Mouse (Mus musculus): Measurements from ENCODE around the gene Irf7. TPM values are rescaled to one million over a fixed set of nuclear protein-coding genes. Genes with fewer than 3 reads are reported as not detected.
A peak's percentile ranks its signal among the peaks of the same experiment; 100 is the strongest.

Gene Irf7
- 2.8 and 4.7 TPM in 2 replicates for polyA plus RNA-seq (2014; fragmentation: Nextera tagmentation; extraction: Ambion mirVana)

DNA sequence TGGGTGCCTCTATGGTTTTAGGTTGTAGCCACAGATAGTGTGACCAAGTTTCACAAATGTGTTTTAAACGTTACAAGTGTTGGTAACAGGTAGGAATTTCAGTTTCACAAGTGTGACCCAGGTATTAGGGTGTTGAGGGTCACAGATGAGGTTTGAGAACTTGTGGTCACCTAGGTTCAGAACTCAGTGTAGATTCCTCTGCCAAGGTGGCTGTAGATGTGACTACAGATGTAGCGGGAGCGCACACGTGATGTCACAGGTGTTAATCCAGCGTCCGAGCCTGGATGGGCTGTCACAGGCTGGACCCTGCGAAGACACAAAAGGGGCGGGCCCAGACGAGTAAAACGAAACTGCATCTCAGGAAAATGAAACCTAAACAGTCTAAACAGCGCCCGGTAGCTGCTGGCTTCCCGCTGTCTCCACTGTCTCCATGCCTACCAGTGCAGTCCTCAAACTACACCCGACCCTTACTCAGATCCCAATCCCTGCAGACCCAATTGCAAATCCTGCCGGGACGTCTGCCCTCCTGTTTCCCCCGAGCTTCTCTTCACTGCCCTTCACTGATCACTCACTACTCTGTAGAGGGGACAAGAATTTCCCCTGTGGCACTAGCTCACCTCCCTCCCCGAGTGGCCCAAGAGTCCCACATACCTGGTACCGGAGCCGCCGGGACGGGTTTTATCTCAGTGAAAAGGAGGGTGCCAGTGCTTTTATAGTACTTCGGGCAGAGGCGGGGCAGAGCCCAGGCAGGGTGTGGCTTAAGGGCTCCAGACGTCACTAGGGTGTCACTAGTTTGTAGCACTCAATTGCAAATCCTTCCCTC, at the start of gene Irf7:
Irf7 (minus strand) TSS at position 743 of the 823 bp plus-strand sequence.
- Histone ChIP-seq H3K9ac (ENCODE audit: low read length) (peak within 1 kb of the TSS; percentile 78), H3K4me1 (ENCODE audit: control insufficient read depth in 2 of 2, insufficient read depth in 2 of 2, low read length in 2 of 2) (peaks cover 8 to 13% of the 10 kb centered on the region in 2 experiments; a peak in 2 of 4 replicates)

DNA sequence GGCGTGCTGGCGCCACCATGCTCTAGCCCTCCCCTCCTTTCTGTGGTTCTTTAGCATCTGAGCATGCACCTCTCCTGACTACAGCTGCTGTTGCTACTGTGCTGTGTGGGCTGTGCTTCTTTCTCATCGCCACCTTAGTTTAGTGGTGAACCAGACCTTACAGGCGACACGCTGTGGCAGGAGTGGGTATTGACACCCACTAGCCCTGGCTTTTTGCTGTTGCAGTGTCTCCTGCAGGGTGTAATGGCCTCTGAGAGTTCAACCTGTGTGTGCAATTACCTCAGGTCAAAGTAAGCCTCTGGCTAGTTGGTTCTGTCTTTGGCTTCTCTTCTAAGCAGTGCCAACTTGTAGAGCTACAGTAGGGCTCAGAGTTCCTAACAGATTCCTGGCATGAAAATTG, 49.7 kb upstream of the Irf7 start:
- ATAC-seq (ENCODE audit: insufficient number of reproducible peaks, insufficient read depth, low FRiP score, low read depth) = no peak
- Histone ChIP-seq H3K27me3 (ENCODE audit: control insufficient read depth, insufficient read depth, low read length) (no peaks in the 10 kb centered on the region), H3K4me3 (ENCODE audit: control insufficient read depth in 1 of 2, insufficient read depth in 1 of 2, low read depth in 1 of 2, low read length in 2 of 2) (no peak overlapping the region), H3K9ac (ENCODE audit: low read length) (no peak overlapping the region), H3K4me1 (ENCODE audit: control insufficient read depth in 2 of 2, insufficient read depth in 2 of 2, low read length in 2 of 2) (no peaks in the 10 kb centered on the region), H3K4me2 (ENCODE audit: low read length) (no peak overlapping the region), H3K9me3 (ENCODE audit: control insufficient read depth, low read length) (no peaks in the 10 kb centered on the region), H3K27ac (replicated peaks in 1 of 2; ENCODE audit: control insufficient read depth in 1 of 2, insufficient read depth in 1 of 2, low read depth in 2 of 2, low read length in 2 of 2) (no peak overlapping the region), H3K36me3 (ENCODE audit: control insufficient read depth, insufficient read depth, low read length) (peaks cover 100% of the 10 kb centered on the region)
- 76% methylated on average over 5 of the region's 5 CpGs for WGBS

More for the DNA sequence above, at the start of gene Irf7:
- Histone ChIP-seq H3K4me3 (ENCODE audit: control insufficient read depth in 1 of 2, insufficient read depth in 1 of 2, low read depth in 1 of 2, low read length in 2 of 2) (peak within 1 kb of the TSS; percentile 60 to 67), H3K9me3 (ENCODE audit: control insufficient read depth, low read length) (no peaks in the 10 kb centered on the region), H3K36me3 (ENCODE audit: control insufficient read depth, insufficient read depth, low read length) (peaks cover 34% of the 10 kb centered on the region), H3K27ac (replicated peaks in 1 of 2; ENCODE audit: control insufficient read depth in 1 of 2, insufficient read depth in 1 of 2, low read depth in 2 of 2, low read length in 2 of 2) (no peak within 1 kb of the TSS), H3K27me3 (ENCODE audit: control insufficient read depth, insufficient read depth, low read length) (no peaks in the 10 kb centered on the region), H3K4me2 (ENCODE audit: low read length) (peak within 1 kb of the TSS; percentile 91)
- 11% methylated on average over 25 of the region's 25 CpGs for WGBS
- peak; percentile 29; the same call in 1 of the 2 replicates for ATAC-seq (ENCODE audit: insufficient number of reproducible peaks, insufficient read depth, low FRiP score, low read depth)

DNA sequence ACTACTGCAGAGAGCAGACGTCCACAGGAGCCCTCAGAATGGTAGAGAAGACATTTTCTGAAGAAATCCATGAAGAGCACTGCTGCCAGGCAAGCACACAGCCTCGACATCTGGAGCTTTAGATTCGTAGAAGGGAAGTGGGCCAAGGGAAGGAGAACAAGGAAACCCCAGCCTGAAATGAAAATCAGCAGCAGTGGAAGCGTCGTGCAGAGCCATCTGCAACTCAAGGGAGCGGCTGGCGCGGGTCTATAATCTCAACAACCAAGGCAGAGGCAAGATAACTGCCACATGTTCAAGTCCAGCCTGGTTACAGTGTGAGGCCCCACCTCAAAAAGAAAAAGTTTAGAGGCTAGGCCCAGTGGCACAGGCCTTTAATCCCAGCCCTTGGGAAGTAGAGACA, 48.8 kb upstream of the Irf7 start:
- no peaks in the 10 kb centered on the region for H3K4me1 ChIP-seq (ENCODE audit: control insufficient read depth in 2 of 2, insufficient read depth in 2 of 2, low read length in 2 of 2)
- no peak overlapping the region for H3K9ac ChIP-seq (ENCODE audit: low read length)
- H3K9me3 ChIP-seq (ENCODE audit: control insufficient read depth, low read length) = no peaks in the 10 kb centered on the region
- 85% methylated on average over 8 of the region's 8 CpGs for WGBS
- H3K4me2 ChIP-seq (ENCODE audit: low read length) = no peak overlapping the region
- ATAC-seq (ENCODE audit: insufficient number of reproducible peaks, insufficient read depth, low FRiP score, low read depth) = no peak
- H3K36me3 ChIP-seq (ENCODE audit: control insufficient read depth, insufficient read depth, low read length) = peaks cover 100% of the 10 kb centered on the region
- H3K27me3 ChIP-seq (ENCODE audit: control insufficient read depth, insufficient read depth, low read length) = no peaks in the 10 kb centered on the region
- H3K4me3 ChIP-seq (ENCODE audit: control insufficient read depth in 1 of 2, insufficient read depth in 1 of 2, low read depth in 1 of 2, low read length in 2 of 2) = no peak overlapping the region
- H3K27ac ChIP-seq (replicated peaks in 1 of 2; ENCODE audit: control insufficient read depth in 1 of 2, insufficient read depth in 1 of 2, low read depth in 2 of 2, low read length in 2 of 2) = no peak overlapping the region

DNA sequence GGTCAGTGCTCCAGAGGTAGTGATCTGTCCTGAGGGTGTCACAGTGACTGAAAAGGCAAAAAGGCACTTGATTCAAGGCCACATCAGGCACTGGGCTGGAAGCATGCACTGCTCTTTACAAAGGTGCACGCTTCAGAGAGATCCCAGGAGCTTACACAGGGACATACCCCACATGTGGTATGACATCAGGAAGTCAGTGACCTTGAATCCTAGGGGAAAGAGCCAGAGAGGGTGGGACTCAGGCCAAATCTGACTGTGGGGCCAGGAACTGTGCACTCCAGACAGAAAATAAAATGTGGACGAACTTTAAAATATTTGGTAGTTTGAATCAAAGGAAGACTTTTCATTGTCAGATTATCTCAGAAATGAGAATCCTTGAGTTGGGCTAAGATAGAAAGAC, 48.1 kb upstream of the Irf7 start:
- Histone ChIP-seq H3K9me3 (ENCODE audit: control insufficient read depth, low read length) (no peaks in the 10 kb centered on the region), H3K4me1 (ENCODE audit: control insufficient read depth in 2 of 2, insufficient read depth in 2 of 2, low read length in 2 of 2) (no peaks in the 10 kb centered on the region), H3K36me3 (ENCODE audit: control insufficient read depth, insufficient read depth, low read length) (peaks cover 100% of the 10 kb centered on the region), H3K4me2 (ENCODE audit: low read length) (no peak overlapping the region), H3K4me3 (ENCODE audit: control insufficient read depth in 1 of 2, insufficient read depth in 1 of 2, low read depth in 1 of 2, low read length in 2 of 2) (no peak overlapping the region), H3K9ac (ENCODE audit: low read length) (no peak overlapping the region), H3K27ac (replicated peaks in 1 of 2; ENCODE audit: control insufficient read depth in 1 of 2, insufficient read depth in 1 of 2, low read depth in 2 of 2, low read length in 2 of 2) (no peak overlapping the region), H3K27me3 (ENCODE audit: control insufficient read depth, insufficient read depth, low read length) (no peaks in the 10 kb centered on the region)
- no peak for ATAC-seq (ENCODE audit: insufficient number of reproducible peaks, insufficient read depth, low FRiP score, low read depth)
- 88% methylated on average over 2 of the region's 2 CpGs for WGBS

DNA sequence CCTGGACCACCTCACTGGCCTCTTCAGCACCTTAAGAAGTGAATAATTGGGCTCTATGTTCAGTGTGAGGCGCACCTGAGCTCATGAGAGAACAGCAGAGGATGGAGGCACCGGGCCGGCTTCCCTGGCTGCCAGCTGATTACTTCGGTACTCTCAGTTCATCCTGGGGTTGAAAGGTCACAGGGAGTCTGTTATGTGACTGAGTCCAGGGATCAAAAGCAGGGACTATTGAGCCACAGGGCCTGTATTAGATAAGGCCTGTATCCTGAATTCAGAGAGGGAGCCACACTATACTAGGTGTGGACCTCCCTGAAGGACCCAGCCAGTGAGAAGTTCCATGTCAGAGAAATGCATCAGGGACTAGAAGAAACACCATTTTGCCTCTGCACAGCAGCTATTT, 38.3 kb upstream of the Irf7 start:
- no peak overlapping the region for H3K4me3 ChIP-seq (ENCODE audit: control insufficient read depth in 1 of 2, insufficient read depth in 1 of 2, low read depth in 1 of 2, low read length in 2 of 2)
- H3K4me1 ChIP-seq (ENCODE audit: control insufficient read depth in 2 of 2, insufficient read depth in 2 of 2, low read length in 2 of 2) = no peaks in the 10 kb centered on the region
- no peak overlapping the region for H3K27ac ChIP-seq (replicated peaks in 1 of 2; ENCODE audit: control insufficient read depth in 1 of 2, insufficient read depth in 1 of 2, low read depth in 2 of 2, low read length in 2 of 2)
- H3K4me2 ChIP-seq (ENCODE audit: low read length) = no peak overlapping the region
- H3K27me3 ChIP-seq (ENCODE audit: control insufficient read depth, insufficient read depth, low read length) = no peaks in the 10 kb centered on the region
- H3K9me3 ChIP-seq (ENCODE audit: control insufficient read depth, low read length) = no peaks in the 10 kb centered on the region
- H3K36me3 ChIP-seq (ENCODE audit: control insufficient read depth, insufficient read depth, low read length) = peaks cover 97% of the 10 kb centered on the region
- WGBS = 90% methylated on average over 4 of the region's 4 CpGs
- no peak for ATAC-seq (ENCODE audit: insufficient number of reproducible peaks, insufficient read depth, low FRiP score, low read depth)
- H3K9ac ChIP-seq (ENCODE audit: low read length) = no peak overlapping the region

DNA sequence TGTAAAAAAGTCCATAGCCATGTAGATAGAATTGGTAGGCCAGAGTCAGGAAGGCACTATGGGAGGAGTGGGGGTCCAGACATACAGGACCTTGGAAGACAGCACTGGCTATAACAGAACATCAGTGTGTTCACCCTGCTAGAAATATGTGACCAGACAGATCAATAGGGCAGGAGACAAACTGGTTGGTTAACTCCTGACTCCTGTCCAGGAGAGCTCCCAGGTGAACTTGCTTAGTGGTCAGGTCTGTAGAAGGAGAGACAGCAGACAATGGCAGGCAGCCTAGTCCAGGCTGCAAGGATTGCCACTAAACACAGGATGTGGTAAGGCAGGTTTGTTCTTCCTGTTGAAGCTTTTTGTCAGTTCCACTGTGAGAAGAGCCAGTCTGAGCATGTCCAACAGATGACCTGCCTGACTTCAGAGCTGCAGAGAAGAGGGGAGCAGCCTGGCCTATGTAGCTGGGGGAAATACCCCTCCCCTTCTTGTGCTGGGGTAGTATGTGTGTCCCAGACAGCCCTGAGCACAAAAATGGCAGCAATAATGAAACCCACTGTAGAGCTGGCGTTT, 36.5 kb upstream of the Irf7 start:
- Histone ChIP-seq H3K4me2 (ENCODE audit: low read length) (no peak overlapping the region), H3K27ac (replicated peaks in 1 of 2; ENCODE audit: control insufficient read depth in 1 of 2, insufficient read depth in 1 of 2, low read depth in 2 of 2, low read length in 2 of 2) (no peak overlapping the region), H3K9ac (ENCODE audit: low read length) (no peak overlapping the region), H3K4me3 (ENCODE audit: control insufficient read depth in 1 of 2, insufficient read depth in 1 of 2, low read depth in 1 of 2, low read length in 2 of 2) (no peak overlapping the region), H3K36me3 (ENCODE audit: control insufficient read depth, insufficient read depth, low read length) (peaks cover 87% of the 10 kb centered on the region), H3K27me3 (ENCODE audit: control insufficient read depth, insufficient read depth, low read length) (no peaks in the 10 kb centered on the region), H3K9me3 (ENCODE audit: control insufficient read depth, low read length) (no peaks in the 10 kb centered on the region), H3K4me1 (ENCODE audit: control insufficient read depth in 2 of 2, insufficient read depth in 2 of 2, low read length in 2 of 2) (no peaks in the 10 kb centered on the region)
- 74% methylated on average over 1 of the region's 1 CpGs for WGBS
- ATAC-seq (ENCODE audit: insufficient number of reproducible peaks, insufficient read depth, low FRiP score, low read depth) = no peak

DNA sequence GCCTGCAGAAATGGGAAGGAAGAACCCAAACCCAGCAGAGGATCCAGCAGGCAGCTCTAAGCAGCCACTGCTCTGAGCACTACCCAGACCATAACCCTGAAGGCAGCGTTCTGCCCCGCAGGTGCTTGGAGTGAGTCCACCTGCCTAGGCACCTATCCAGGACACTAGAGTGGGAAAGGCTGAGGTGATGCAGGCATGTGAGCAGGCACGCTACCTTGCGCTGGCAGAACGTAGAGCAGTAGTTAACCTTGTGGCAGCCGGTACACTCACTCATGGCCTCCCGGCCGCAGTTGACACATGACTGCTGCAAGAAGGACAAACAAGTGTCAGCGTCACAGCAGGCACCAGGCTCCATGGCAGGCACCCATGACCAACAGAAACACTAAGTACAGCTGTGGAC, 35.1 kb upstream of the Irf7 start:
- WGBS = 92% methylated on average over 9 of the region's 9 CpGs

More for the DNA sequence above, 35.1 kb upstream of the Irf7 start:
- Histone ChIP-seq H3K36me3 (ENCODE audit: control insufficient read depth, insufficient read depth, low read length) (peaks cover 83% of the 10 kb centered on the region), H3K4me1 (ENCODE audit: control insufficient read depth in 2 of 2, insufficient read depth in 2 of 2, low read length in 2 of 2) (no peaks in the 10 kb centered on the region), H3K27ac (replicated peaks in 1 of 2; ENCODE audit: control insufficient read depth in 1 of 2, insufficient read depth in 1 of 2, low read depth in 2 of 2, low read length in 2 of 2) (no peak overlapping the region), H3K4me2 (ENCODE audit: low read length) (no peak overlapping the region), H3K4me3 (ENCODE audit: control insufficient read depth in 1 of 2, insufficient read depth in 1 of 2, low read depth in 1 of 2, low read length in 2 of 2) (no peak overlapping the region), H3K27me3 (ENCODE audit: control insufficient read depth, insufficient read depth, low read length) (no peaks in the 10 kb centered on the region), H3K9me3 (ENCODE audit: control insufficient read depth, low read length) (no peaks in the 10 kb centered on the region), H3K9ac (ENCODE audit: low read length) (no peak overlapping the region)
- ATAC-seq (ENCODE audit: insufficient number of reproducible peaks, insufficient read depth, low FRiP score, low read depth) = no peak
